In the genomic region with DNA sequence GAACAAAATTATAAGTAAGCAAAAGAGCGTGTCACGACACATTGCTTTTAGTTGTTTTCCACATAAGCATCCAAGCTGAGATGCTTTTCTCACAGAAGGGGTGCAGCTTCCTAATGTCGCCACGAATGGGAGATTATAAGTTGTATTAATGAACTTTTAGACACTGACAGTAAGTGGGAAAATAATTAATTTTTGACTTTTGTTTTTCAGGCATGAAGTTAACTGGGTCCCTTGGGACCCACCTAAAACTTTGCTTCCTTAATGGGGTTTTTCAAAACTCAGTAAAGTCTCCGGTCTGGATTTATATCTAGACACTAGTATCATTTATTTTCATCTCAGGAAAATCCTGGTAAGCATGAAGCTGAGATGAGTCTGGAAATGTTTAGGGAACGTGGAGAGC, we compare ENCODE assay signal across 43 mouse cellular contexts. TPM values are rescaled to one million over a fixed set of nuclear protein-coding genes. Genes with fewer than 3 reads are reported as not detected.
"Had no signal": no experiment of that assay in that cellular context is flagged by ENCODE, and none has a peak within 500 bp of the region (broad histone marks: within the 10 kb centered on the region; RNA-seq: fewer than 3 reads in every experiment).

Gene Olfr324 (plus strand): TSS at position 301 of the 400 bp plus-strand sequence.

- H3K9ac ChIP-seq: heart, embryonic 12.5 days; heart, embryonic 13.5 days; heart, embryonic 15.5 days; hindbrain, embryonic 12.5 days; hindbrain, embryonic 13.5 days; hindbrain, embryonic 14.5 days; hindbrain, embryonic 15.5 days; intestine, embryonic 15.5 days; kidney, embryonic 15.5 days had no signal

- H3K36me3 ChIP-seq: heart, embryonic 10.5 days; heart, embryonic 12.5 days; heart, embryonic 13.5 days; heart, embryonic 15.5 days; hindbrain, embryonic 10.5 days; hindbrain, embryonic 12.5 days; hindbrain, embryonic 13.5 days; hindbrain, embryonic 15.5 days; intestine, embryonic 15.5 days; kidney, embryonic 15.5 days had no signal

- ATAC-seq: hindbrain, embryonic 16.5 days; hindbrain, postnatal 0 days; inflammation-experienced regulatory T-cells, adult 6 months; intestine, embryonic 15.5 days; intestine, embryonic 16.5 days; intestine, postnatal 0 days had no signal

- H3K27me3 ChIP-seq: heart, embryonic 12.5 days; heart, embryonic 13.5 days; hindbrain, embryonic 12.5 days; hindbrain, embryonic 13.5 days; hindbrain, embryonic 15.5 days; intestine, embryonic 15.5 days; kidney, embryonic 15.5 days had no signal

- H3K4me2 ChIP-seq: heart, embryonic 11.5 days; heart, embryonic 12.5 days; heart, embryonic 13.5 days; heart, embryonic 15.5 days; hindbrain, embryonic 12.5 days; hindbrain, embryonic 13.5 days; hindbrain, embryonic 14.5 days; hindbrain, embryonic 15.5 days; intestine, embryonic 15.5 days; kidney, embryonic 15.5 days had no signal

- DNase-seq: heart, postnatal 10 days; heart, postnatal 14 days; heart, postnatal 36 days; heart, postnatal 4 days; kidney, adult 11 months; kidney, adult 18-20 months; kidney, adult 2 months; kidney, adult 8-10 months; kidney, adult 9 months; kidney, postnatal 10 days; kidney, postnatal 14 days; kidney, postnatal 25 days; kidney, postnatal 36 days; kidney, postnatal 4 days; layer of hippocampus, adult 9-11 months; layer of hippocampus, postnatal 36 days had no signal

- H3K27ac ChIP-seq: heart, embryonic 10.5 days; heart, embryonic 13.5 days; heart, embryonic 15.5 days; hindbrain, embryonic 10.5 days; hindbrain, embryonic 12.5 days; hindbrain, embryonic 13.5 days; hindbrain, embryonic 14.5 days; hindbrain, embryonic 15.5 days; hindbrain, postnatal 0 days; intestine, embryonic 15.5 days; kidney, embryonic 15.5 days; kidney, postnatal 0 days; layer of hippocampus, adult 2 months had no signal

- H3K4me3 ChIP-seq: heart, embryonic 10.5 days; heart, embryonic 12.5 days; heart, embryonic 13.5 days; heart, embryonic 15.5 days; hindbrain, embryonic 10.5 days; hindbrain, embryonic 12.5 days; hindbrain, embryonic 13.5 days; hindbrain, embryonic 15.5 days; intestine, embryonic 15.5 days; kidney, embryonic 15.5 days; layer of hippocampus, adult 2 months had no signal

- H3K4me1 ChIP-seq: heart, embryonic 10.5 days; heart, embryonic 12.5 days; heart, embryonic 13.5 days; heart, embryonic 15.5 days; hindbrain, embryonic 10.5 days; hindbrain, embryonic 12.5 days; hindbrain, embryonic 13.5 days; hindbrain, embryonic 15.5 days; intestine, embryonic 15.5 days; kidney, embryonic 15.5 days had no signal

- H3K9me3 ChIP-seq: heart, embryonic 10.5 days; heart, embryonic 12.5 days; heart, embryonic 13.5 days; heart, embryonic 15.5 days; hindbrain, embryonic 10.5 days; hindbrain, embryonic 12.5 days; hindbrain, embryonic 13.5 days; hindbrain, embryonic 15.5 days; intestine, embryonic 15.5 days; kidney, embryonic 15.5 days had no signal

RNA-seq across cellular contexts. Expression of gene Olfr324, which starts in this region (rescaled TPM):
- polyA plus RNA-seq: heart, embryonic 10.5 days; heart, embryonic 11.5 days; heart, embryonic 12.5 days; heart, embryonic 13.5 days; heart, embryonic 14.5 days; heart, embryonic 15.5 days; heart, embryonic 16.5 days; heart, postnatal 0 days; hindbrain, embryonic 10.5 days; hindbrain, embryonic 11.5 days; hindbrain, embryonic 12.5 days; hindbrain, embryonic 13.5 days; hindbrain, embryonic 14.5 days; inflammation-experienced regulatory T-cells, adult 6 months; intestine, embryonic 14.5 days; intestine, embryonic 15.5 days; intestine, embryonic 16.5 days; intestine, postnatal 0 days; kidney, adult 2 months; kidney, embryonic 14.5 days; kidney, embryonic 15.5 days; kidney, embryonic 16.5 days; kidney, postnatal 0 days; large intestine, adult 2 months had no signal
